Mouse (Mus musculus): Measurements from ENCODE around the gene Olfr1284.
"Not testable (repeated sequence)": the region's sequence is repeated elsewhere in the genome, so short reads cannot be mapped to it uniquely, and the experiment has no call there.

Olfr1284 gene

DNA sequence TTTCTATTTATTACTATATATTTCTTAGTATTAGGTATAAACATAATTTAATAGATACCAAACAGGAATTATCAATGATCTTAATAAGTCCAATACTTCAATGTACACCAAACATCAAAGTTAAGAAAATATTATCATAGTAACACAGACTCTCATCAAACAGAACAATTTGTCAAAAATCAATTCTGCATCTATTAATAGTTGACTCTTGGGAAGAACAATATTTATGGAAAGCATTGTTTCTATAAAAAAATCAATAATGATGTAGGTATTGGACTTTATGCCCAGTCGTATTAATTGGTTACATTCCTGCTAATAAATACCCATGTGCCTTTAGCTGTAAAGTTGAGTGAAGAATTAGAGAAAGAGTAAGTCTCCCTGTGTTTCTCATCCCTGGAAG is at the start of gene Olfr1284:
Gene Olfr1284 (plus strand): TSS at position 301 of the 400 bp plus-strand sequence.
- DNase-seq, result no peak

- no peak for DNase-seq
Observed at GRCm38 (mm10) chr2:111326220-111326619, 49.1 kb upstream of the Olfr1284 start, which contains the start of gene Olfr1281. Gene Olfr1281, plus strand, starts transcription at chr2:111326520.

DNA sequence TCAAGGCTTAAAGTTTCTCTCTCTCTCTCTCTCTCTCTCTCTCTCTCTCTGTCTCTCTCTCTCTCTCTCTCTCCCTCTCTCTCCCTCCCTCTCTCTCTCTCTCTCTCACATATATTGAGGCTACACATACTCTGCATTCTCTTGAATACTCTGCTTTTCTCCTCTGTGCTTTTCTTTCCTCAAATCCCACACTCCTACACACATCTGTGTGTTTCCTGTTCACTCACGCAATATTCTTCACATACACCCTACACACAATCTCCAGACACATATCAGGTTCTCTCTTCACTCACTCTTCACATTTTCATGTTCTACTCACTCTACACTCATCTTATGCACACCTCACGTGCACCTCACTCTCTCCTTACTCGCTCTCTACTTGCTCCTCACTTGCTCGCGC is 41.6 kb upstream of the Olfr1284 start:
- DNase-seq, result not testable (repeated sequence)

- no peak for DNase-seq
Observed at GRCm38 (mm10) chr2:111335976-111336375, 39.3 kb upstream of the Olfr1284 start, which contains the start of gene Olfr1282. Gene Olfr1282, minus strand, starts transcription at chr2:111336076.

GRCm38 (mm10) chr2:111366490-111366889 is 8.8 kb upstream of the Olfr1284 start, which contains the start of gene Olfr1283:
Gene Olfr1283, plus strand, starts transcription at chr2:111366790.
- no peak for DNase-seq

- no peak for DNase-seq
Observed at GRCm38 (mm10) chr2:111422931-111423330, 47.6 kb downstream of the Olfr1284 start, which contains the start of gene Olfr1286. Gene Olfr1286, minus strand, starts transcription at chr2:111423115.
